Mouse (Mus musculus) MEL (cell line): Measurements from ENCODE around the gene Hes6. TPM values are rescaled to one million over a fixed set of nuclear protein-coding genes. Genes with fewer than 3 reads are reported as not detected.

Source experiments
- DNase-seq: peaks from one replicate; pipeline ENCODE4 v3.0.0; 2011; ENCODE audit warnings: low read depth, low spot score
- H3K27ac ChIP-seq: 2 replicates; pipeline ENCODE4 v1.5.1; 2012; ENCODE audit warnings: low read depth, mild to moderate bottlenecking, control low read depth, low read length, moderate library complexity; ENCODE audit not compliant: control insufficient read depth
- H3K27me3 ChIP-seq, 2 experiments: fragments of 150-350 bp in 1 of 2; sonication (generic) in 1 of 2; 2 replicates each; pipeline ENCODE4 v1.6.1; 2012; ENCODE audit warnings: low read length in 2 of 2, mild to moderate bottlenecking in 2 of 2, improper control_type of control experiment in 1 of 2, moderate library complexity in 1 of 2; ENCODE audit not compliant: insufficient read depth in 2 of 2, control insufficient read depth in 1 of 2
- H3K36me3 ChIP-seq, 2 experiments: 2 replicates each; pipeline ENCODE4 v1.6.1; 2012 to 2014; ENCODE audit warnings: low read length in 2 of 2, improper control_type of control experiment in 1 of 2, inconsistent platforms in 1 of 2, mild to moderate bottlenecking in 1 of 2; ENCODE audit not compliant: insufficient read depth in 2 of 2, control insufficient read depth in 1 of 2
- H3K4me1 ChIP-seq, 2 experiments: fragments of 150-350 bp in 1 of 2; sonication (generic) in 1 of 2; 2 replicates each; pipeline ENCODE4 v1.6.1; 2012; ENCODE audit warnings: low read length in 2 of 2, improper control_type of control experiment in 1 of 2, mild to moderate bottlenecking in 1 of 2; ENCODE audit not compliant: insufficient read depth in 2 of 2, control insufficient read depth in 1 of 2
- H3K4me3 ChIP-seq, 2 experiments: fragments of 150-350 bp in 1 of 2; sonication (generic) in 1 of 2; 2 replicates each; pipeline ENCODE4 v1.5.1; 2012; ENCODE audit warnings: low read depth in 2 of 2, low read length in 2 of 2, mild to moderate bottlenecking in 2 of 2, moderate library complexity in 2 of 2, control low read depth in 1 of 2, improper control_type of control experiment in 1 of 2; ENCODE audit not compliant: control insufficient read depth in 1 of 2, insufficient read depth in 1 of 2
- H3K79me2 ChIP-seq: 2 replicates; pipeline ENCODE4 v1.6.1; 2012; ENCODE audit warnings: mild to moderate bottlenecking, low read length, moderate library complexity; ENCODE audit not compliant: control insufficient read depth, poor library complexity, insufficient read depth
- H3K9ac ChIP-seq: 2 replicates; pipeline ENCODE4 v1.6.1; 2012; ENCODE audit warnings: low read depth, mild to moderate bottlenecking, control low read depth, low read length, moderate library complexity; ENCODE audit not compliant: control insufficient read depth, poor library complexity, severe bottlenecking
- H3K9me3 ChIP-seq: fragments of 150-350 bp; sonication (generic); replicated peaks from 2 replicates; pipeline ENCODE4 v1.6.1; 2012; ENCODE audit warnings: mild to moderate bottlenecking, low read length, improper control_type of control experiment, moderate library complexity; ENCODE audit not compliant: insufficient read depth
- CHD2 ChIP-seq: IDR thresholded peaks from 2 replicates; pipeline ENCODE4 v1.6.1; 2011; ENCODE audit warnings: low read length, improper control_type of control experiment
- ELF1 ChIP-seq: IDR thresholded peaks from 2 replicates; pipeline ENCODE4 v1.6.1; 2014; ENCODE audit warnings: low read depth, mild to moderate bottlenecking, inconsistent platforms, low read length, improper control_type of control experiment, moderate library complexity
- EP300 ChIP-seq, 2 experiments: IDR thresholded peaks; 2 replicates each; pipeline ENCODE4 v1.6.1; 2011; ENCODE audit warnings: improper control_type of control experiment in 2 of 2, low read length in 2 of 2, low read depth in 1 of 2, mild to moderate bottlenecking in 1 of 2
- ETS1 ChIP-seq: IDR thresholded peaks from 2 replicates; pipeline ENCODE4 v1.6.1; 2012; ENCODE audit warnings: low read depth, mild to moderate bottlenecking, inconsistent platforms, low read length, improper control_type of control experiment, moderate library complexity
- JUND ChIP-seq: IDR thresholded peaks from 2 replicates; pipeline ENCODE4 v1.6.1; 2011; ENCODE audit warnings: low read depth, mild to moderate bottlenecking, improper control_type of control experiment, low read length
- MAFK ChIP-seq: IDR thresholded peaks from 2 replicates; pipeline ENCODE4 v1.6.1; 2011; ENCODE audit warnings: low read depth, mild to moderate bottlenecking, low read length, improper control_type of control experiment, borderline replicate concordance
- MAX ChIP-seq: IDR thresholded peaks from 2 replicates; pipeline ENCODE4 v1.6.1; 2011; ENCODE audit warnings: low read length, improper control_type of control experiment
- MAZ ChIP-seq: IDR thresholded peaks from 2 replicates; pipeline ENCODE4 v1.6.1; 2012; ENCODE audit warnings: low read depth, mild to moderate bottlenecking, inconsistent platforms, low read length, improper control_type of control experiment
- MYC ChIP-seq: IDR thresholded peaks from 2 replicates; pipeline ENCODE4 v1.6.1; 2011; ENCODE audit warnings: low read depth, mild to moderate bottlenecking, low read length, improper control_type of control experiment, moderate library complexity
- NRF1 ChIP-seq: IDR thresholded peaks from 2 replicates; pipeline ENCODE4 v1.6.1; 2014; ENCODE audit warnings: low read depth, mild to moderate bottlenecking, inconsistent platforms, low read length, improper control_type of control experiment, moderate library complexity; ENCODE audit not compliant: poor library complexity, insufficient read depth, severe bottlenecking
- POLR2AphosphoS5 ChIP-seq: IDR thresholded peaks from 2 replicates; pipeline ENCODE4 v1.6.1; 2012; ENCODE audit warnings: low read depth, borderline replicate concordance, mild to moderate bottlenecking, inconsistent platforms, low read length, moderate library complexity, mixed read lengths
- USF1 ChIP-seq: IDR thresholded peaks from 2 replicates; pipeline ENCODE4 v1.6.1; 2014; ENCODE audit warnings: low read depth, mild to moderate bottlenecking, inconsistent platforms, low read length, improper control_type of control experiment, moderate library complexity
- ZC3H11A ChIP-seq: IDR thresholded peaks from 2 replicates; pipeline ENCODE4 v1.6.1; 2012; ENCODE audit warnings: low read depth, mild to moderate bottlenecking, inconsistent platforms, low read length, improper control_type of control experiment
- ZMIZ1 ChIP-seq: IDR thresholded peaks from 2 replicates; pipeline ENCODE4 v1.6.1; 2012; ENCODE audit warnings: low read depth, mild to moderate bottlenecking, inconsistent platforms, low read length, improper control_type of control experiment, moderate library complexity
- polyA plus RNA-seq, 2 experiments: library from polyadenylated mRNA; stranded (reverse) in 1 of 2; unstranded in 1 of 2; fragments of >175 nt in 1 of 2; fragments of >200 nt in 1 of 2; gene quantifications; 2 replicates each; pipeline versions ENCODE4 v1.2.1 to v1.2.4; 2012; ENCODE audit warnings: low replicate concordance in 2 of 2, low read depth in 1 of 2; ENCODE audit not compliant: insufficient read length in 2 of 2, insufficient read depth in 1 of 2, missing spikeins in 1 of 2
- total RNA-seq: library from RNA; depleted of rRNA; stranded (reverse); fragments of 300-350 nt; gene quantifications from 2 replicates; pipeline ENCODE4 v1.2.3, GENCODE M21; 2012

The Hes6 gene
- total and polyA plus RNA-seq, 3 experiments, result 38.8 to 47.9 TPM; not detected in 1

GRCm38 (mm10) chr1:91398260-91399062 lies 15.4 kb downstream of the Hes6 start, which contains the start of gene Ilkap (continued):
- TF ChIP-seq ETS1, result no peak
- TF ChIP-seq NRF1, result peak; percentile 88
- TF ChIP-seq ZMIZ1, result no peak; the same call in 1 of the 2 replicates
- TF ChIP-seq ZC3H11A, result no peak
- TF ChIP-seq EP300 (IDR thresholded peaks at IDR 0.05; ENCODE audit: low read depth in 1 of 2, low read length in 2 of 2), result no peak
- no peak for TF ChIP-seq MAFK
- 0 out of 2 replicates have a peak, but pooled peaks have one; percentile 25 for TF ChIP-seq MYC
- TF ChIP-seq ELF1, result 0 out of 2 replicates have a peak, but pooled peaks have one; percentile 10
- TF ChIP-seq USF1, result peak; percentile 79
- TF ChIP-seq, all 39 proteins: peak for 14

GRCm38 (mm10) chr1:91397927-91398259 lies 15.9 kb downstream of the Hes6 start:
- Histone ChIP-seq H3K36me3 (peaks cover 25 to 26% of the 10 kb centered on the region in 2 experiments), H3K27ac (peak overlapping the region; percentile 51), H3K9me3 (no peaks in the 10 kb centered on the region), H3K79me2 (peaks cover 44% of the 10 kb centered on the region), H3K4me3 (peak overlapping the region; percentile 92 to 97), H3K27me3 (no peaks in the 10 kb centered on the region), H3K4me1 (peaks cover 11 to 14% of the 10 kb centered on the region in 2 experiments), H3K9ac (peak overlapping the region; percentile 88)
- no peak for DNase-seq
- TF ChIP-seq MAX (no peak), POLR2AphosphoS5 (no peak), ETS1 (no peak), ZC3H11A (no peak), ZMIZ1 (no peak), MAZ (no peak)

- Histone ChIP-seq H3K4me3 (no peak overlapping the region), H3K4me1 (no peaks in the 10 kb centered on the region), H3K27ac (no peak overlapping the region), H3K9me3 (no peaks in the 10 kb centered on the region), H3K79me2 (peaks cover 26% of the 10 kb centered on the region), H3K9ac (no peak overlapping the region), H3K27me3 (no peaks in the 10 kb centered on the region), H3K36me3 (peaks cover 4 to 60% of the 10 kb centered on the region in 2 experiments; a peak in 3 of 4 replicates)
- TF ChIP-seq CHD2 (no peak), JUND (no peak)
- DNase-seq, result no peak
Measured at GRCm38 (mm10) chr1:91390369-91390768, 23.5 kb downstream of the Hes6 start.
